Mouse (Mus musculus): Measurements from ENCODE around the gene Hook2.

The Hook2 gene

DNA sequence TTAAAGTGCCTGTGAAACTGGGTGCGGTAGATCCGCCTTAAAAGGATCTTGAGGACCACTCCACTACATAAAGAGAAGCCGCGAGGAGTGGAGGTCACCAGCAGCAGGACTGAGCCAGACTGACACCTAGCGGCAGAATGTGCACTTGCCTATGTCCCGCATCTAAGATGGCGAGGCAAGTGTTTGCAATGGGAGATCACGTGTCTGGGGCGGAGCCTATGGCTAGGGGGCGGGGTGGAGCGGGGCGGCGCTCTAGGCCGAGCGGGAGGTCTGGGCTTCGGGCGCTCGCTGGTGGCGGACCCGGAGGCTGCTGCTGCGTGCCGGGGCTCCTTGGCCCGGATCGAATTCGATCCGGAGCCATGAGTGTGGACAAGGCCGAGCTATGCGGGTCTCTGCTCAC, at the start of gene Hook2:
Gene Hook2, plus strand, starts transcription at position 255 of the 400 bp plus-strand sequence.
- peak; percentile 99 for DNase-seq

GRCm38 (mm10) chr8:84943699-84944098, 46.7 kb upstream of the Hook2 start:
- no peak for DNase-seq

DNA sequence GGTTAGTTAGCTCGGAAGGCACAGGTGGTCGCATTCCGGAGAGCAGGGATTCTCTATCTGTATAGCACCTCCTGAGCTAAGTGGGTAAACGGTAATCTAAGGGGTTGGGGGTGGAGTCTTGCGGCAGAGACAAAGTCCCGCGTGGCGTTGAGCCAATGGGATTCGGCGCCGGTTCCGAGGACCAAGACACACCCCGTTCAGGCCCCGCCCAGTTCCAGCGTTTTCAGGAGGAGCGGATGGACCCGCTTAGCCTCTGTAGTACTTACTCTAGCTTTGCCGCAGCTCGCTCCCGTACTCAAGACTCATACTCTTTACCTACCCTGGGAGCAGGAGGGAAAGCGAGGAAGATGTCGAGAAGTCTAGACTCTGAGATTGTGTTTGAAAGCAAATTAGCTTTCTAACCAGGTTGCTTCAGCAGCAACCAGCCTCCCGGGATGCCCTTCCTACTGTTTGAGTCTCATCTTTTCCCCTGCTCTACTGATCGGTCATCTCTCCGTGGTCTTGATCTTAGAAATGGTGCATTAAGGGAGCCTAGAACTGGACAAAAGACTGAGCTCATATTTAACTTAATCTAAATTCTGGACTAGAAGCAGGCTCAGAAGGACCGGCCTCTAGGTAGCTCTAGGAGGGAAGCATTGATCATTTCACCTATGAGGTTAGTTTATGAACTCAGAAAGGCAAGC, 45.8 kb upstream of the Hook2 start:
- peak; percentile 61 to 68 for DNase-seq

GRCm38 (mm10) chr8:84945235-84945632, 45.2 kb upstream of the Hook2 start:
- peak in 1 of 2 experiments; percentile 16 for DNase-seq

DNA sequence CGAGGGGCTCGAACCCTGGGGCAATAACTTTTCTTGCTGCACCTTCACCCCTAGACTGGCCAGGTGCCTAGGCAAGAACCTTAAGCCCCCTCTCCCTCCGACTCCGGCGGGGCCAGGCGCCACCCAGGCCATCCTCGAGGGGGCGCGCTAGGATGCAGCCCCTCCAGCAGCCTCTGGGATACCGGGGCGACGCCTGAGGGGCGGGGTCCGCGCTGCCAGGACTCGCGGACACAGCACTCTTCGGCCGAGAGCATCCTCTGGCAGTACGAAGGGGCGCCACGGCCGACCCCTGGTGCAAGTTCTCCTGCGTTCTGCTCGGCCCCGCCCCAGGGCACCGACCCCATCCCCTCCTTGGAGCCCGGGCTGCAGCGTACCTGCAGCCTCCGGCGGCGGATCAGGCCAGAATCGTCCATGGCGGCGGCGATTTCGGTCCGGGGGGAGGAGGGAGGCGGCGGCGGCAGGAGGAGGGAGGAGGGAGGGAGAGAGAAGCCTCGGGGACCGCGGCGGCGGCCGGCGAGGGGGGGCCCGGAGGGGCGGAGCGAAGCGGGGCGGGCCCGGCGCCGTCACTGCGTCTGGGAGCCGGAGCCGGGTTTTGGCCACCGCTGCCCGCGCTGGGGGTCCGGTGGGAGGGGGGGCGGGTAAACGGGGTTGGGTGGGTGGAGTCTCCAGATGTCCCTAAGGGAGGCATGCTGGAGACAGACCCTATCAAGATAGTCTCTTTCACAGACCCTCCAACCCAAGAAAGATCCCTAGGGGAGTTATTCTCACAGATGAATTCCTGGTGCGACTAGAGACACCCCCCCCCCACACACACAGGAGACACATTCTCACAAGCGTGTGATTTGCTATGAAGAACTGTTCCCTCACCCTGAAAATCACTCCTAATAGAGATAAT, 44.5 kb upstream of the Hook2 start:
- DNase-seq = peak in 1 of 2 experiments; percentile 21

GRCm38 (mm10) chr8:84946528-84947240, 43.7 kb upstream of the Hook2 start, which contains the start of gene Rtbdn:
TSS of gene Rtbdn (plus strand) at chr8:84946991.
- no peak for DNase-seq

- DNase-seq = peak; percentile 79 to 80
Measured at GRCm38 (mm10) chr8:84947241-84947545, 43.2 kb upstream of the Hook2 start.

DNA sequence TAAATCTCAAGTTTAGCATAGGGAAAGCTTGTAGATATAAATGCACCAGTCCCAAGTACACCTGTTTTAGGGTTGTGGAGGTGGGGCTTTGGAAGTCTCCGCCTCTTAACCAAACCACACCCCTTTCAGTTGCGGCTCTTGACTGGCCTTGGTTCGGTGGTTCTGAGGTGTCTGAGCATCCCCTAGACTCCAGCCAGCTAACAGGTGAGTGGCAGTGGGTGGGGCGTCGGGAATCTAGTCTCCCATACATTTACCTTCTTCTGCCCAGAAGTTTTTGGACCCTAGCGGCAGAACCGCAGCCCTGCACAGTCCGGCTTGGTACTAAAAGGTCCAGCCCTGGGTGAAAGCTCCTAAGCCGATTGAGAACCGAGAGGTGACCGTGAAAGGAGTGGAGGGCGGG, 40.6 kb upstream of the Hook2 start:
- DNase-seq = no peak

- DNase-seq = peak; percentile 43 to 57
Measured at GRCm38 (mm10) chr8:84952612-84953255, 37.7 kb upstream of the Hook2 start.

DNA sequence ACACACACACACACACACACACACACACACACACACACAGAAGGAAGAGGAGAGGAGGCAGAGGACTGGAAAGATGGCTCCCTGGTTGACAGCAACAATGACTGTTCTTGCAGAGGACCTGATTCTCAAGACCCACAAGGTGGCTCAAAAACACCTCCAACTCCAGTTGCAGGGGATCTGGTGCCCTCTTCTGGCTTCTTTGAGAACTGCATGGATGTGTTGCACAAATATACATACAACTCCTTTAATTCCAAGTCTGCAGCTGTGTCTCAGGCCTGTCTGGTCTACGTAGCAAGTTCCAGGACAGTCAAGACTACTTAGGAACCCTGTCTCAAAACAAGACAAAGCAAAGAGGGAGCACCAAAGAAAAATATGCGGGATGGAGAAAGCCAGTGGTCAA, 33.6 kb upstream of the Hook2 start:
- DNase-seq = peak; percentile 83 to 86

DNA sequence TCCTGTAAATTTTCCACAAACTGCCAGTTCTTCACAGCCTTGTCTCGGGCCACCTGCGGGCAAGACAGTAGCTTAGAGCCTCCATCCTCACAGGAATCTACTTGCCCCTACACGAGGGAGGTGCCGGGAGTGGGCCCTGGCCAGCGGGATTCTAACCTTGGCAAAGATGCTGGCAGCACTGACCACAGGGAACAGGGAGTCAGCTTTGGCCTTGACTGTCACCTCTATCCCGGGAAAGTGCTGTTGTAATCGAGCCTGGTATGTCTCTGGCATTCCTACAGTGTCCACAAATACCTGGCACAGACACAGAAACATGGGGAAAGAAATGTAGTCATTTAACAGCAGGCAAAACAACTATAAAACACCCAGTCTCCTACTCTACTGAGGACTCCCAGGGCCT, 30.6 kb upstream of the Hook2 start:
- no peak for DNase-seq

GRCm38 (mm10) chr8:84963952-84964351, 26.5 kb upstream of the Hook2 start:
- no peak for DNase-seq

DNA sequence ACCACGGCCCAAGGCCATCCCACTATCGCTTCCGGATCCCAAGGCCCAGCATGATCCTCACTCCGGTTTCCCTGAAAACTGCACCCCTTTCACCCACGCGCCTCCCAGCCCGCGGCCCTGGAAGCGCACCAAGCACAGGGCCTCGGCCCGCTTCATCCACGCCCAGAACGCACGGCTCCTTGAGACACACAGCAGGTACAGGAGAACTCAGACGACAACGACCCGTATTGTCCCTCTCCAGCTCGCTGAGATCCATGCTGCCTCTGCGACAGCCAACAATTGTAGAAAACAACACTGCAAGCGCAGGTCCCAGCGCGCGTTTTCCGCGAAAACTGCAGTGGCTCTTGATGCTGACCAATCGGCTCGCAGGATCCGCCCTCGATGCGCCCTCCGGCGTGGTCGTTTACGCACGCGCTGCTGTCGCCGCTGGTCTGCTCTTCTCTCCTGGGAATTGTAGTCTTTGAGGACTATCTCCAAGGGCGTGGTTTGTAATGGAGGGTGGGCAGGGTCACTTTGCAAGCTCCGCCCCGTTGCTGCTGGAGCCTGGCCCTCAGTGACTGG, 24.6 kb upstream of the Hook2 start:
- DNase-seq = peak; percentile 95 to 97

- DNase-seq = no peak
Measured at GRCm38 (mm10) chr8:84966603-84967002, 23.8 kb upstream of the Hook2 start.

DNA sequence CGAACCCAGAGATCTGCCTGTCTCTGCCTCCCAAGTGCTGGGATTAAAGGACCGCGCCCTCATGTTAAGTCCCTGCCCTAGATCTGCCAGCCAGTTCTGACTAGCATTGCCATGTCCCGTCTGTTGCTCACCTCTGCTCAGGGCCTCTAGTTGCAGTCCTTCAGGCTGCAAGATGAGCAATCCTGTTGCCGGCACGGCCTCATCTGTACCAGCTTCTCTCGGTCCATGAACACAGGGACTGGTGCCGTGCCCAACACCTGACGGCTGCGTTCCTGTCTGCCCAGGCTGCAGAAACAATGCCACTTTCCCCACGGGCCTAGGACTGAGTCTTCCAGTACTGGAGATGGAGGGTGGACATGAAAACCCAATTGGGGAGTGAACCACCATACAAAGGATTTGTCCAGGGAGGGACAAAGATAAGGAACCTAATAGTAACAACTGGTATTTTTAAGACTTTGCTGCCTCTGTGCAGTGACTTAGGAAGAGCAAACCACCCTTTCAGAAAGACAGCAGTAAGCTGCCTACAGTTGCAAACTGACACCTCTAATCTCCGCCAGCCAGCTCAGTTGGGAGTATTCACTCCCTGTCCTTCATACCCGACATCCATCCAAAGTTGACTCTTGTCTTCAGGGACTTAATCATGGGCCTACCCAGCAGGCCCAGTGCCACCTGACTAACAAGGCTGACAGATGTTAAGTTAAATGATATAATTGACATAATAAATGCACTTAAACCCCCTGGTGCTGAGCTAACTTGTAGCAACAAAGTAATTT, 22.7 kb upstream of the Hook2 start:
- no peak for DNase-seq

DNA sequence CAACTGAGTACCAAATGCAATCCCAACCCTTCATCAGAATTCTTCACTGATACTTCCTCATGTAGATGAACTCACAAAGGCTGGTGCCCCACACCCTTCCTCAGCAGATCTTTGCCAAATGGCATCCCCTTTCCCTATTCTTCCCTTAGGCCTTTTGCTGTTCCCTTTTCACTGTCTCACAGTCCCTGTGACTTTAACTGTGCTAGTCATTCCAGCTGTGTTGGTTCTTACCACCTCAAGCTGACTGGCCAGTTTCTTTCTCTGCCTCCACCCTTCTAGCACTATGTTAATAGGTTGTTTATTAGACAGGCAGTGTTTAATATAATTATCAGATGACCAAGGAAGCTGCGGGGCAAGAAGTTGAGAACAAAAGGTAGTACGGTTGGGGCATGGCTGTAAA, 21.8 kb upstream of the Hook2 start:
- no peak for DNase-seq

DNA sequence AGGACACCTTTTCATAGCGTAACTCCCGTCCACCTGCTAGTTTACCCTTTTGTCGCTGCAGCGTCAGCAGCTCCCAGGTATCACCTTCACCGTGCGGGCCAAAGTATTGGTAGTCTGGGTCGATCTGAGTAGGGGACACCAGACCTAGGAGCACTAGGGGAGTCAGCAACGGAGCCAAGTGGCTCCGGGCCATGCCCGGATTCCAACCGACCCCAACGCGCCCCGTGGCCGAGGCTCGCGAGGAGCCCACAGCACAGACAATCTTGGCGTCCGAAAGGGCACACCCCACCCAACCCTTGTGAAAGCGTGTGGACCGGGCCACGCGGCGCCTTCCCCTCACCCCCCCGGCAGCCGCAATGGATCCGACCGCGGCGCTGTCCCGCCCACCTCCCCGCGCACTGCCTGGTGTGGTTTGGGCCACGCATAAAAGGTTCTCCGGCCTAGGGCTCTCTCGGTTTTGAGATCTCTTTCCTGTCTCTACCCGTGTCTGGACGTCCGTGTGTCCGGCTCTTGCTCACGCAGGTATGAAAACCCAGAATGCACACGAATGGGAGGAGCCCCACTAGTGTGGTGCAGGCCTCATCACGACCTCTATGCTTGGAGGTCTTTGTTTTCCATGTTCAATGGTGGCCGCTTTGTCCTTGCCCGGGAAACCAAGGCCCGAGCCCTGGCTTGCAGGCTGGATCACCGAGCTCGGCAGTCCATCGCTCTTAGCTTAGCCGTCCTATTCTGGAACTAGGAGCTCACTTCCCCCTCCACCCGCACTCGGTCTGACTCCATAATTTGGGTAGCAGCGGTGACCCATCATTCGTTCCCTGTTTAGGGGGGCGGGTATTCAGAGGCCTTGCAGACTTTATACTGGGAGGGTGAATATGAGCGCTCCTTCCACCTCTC, 20.9 kb upstream of the Hook2 start, which contains the start of the genes Gm49661, Prdx2 and Rnaseh2a:
Gene Gm49661, minus strand, starts transcription at position 193 of the 894 bp plus-strand sequence.
Gene Prdx2, plus strand, starts transcription at position 347 of the 894 bp plus-strand sequence.
Gene Rnaseh2a, minus strand, starts transcription at position 527 of the 894 bp plus-strand sequence.
- peak; percentile 85 to 92 for DNase-seq

GRCm38 (mm10) chr8:84970135-84970790, 20.1 kb upstream of the Hook2 start:
- peak; percentile 48 to 57 for DNase-seq

DNA sequence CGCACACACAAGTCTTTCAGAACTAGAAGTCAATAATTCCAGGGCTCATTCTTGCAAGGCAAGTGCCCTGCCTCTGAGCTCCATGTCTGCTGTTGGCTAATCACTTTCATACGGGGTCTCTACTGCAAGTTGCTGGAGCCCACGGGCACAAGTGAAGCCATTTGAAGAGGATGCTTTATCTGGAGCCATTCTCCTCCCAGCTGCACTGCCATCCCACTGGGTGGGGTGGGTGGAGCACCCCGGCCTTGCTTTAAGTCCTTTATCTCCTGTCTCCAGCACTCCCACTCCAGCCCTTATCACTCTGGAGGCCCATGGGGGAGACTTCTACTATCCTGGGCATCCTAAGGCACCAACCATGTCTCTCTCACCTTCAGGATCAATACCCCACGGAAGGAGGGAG, 19.5 kb upstream of the Hook2 start:
- DNase-seq = no peak

- DNase-seq = no peak
Measured at GRCm38 (mm10) chr8:84973079-84973478, 17.3 kb upstream of the Hook2 start.
